In genomic region chrX:15813771-15814170, GRCm38 (mm10) we compare ENCODE assay signal across 17 mouse cellular contexts.
A peak's percentile ranks its signal among the peaks of the same experiment; 100 is the strongest.
DNase-seq lines count a peak whose midpoint lies in the region; ATAC-seq and TF ChIP-seq lines count a peak whose summit lies in the region.
"Had no signal": no experiment of that assay in that cellular context is flagged by ENCODE, and none has a peak within 500 bp of the region (broad histone marks: within the 10 kb centered on the region; RNA-seq: fewer than 3 reads in every experiment).

No protein-coding gene starts in this region.

- ATAC-seq in embryonic facial prominence, embryonic 14.5 days (ENCODE audit: low read depth) = no peak
- ATAC-seq: hindbrain, embryonic 16.5 days; midbrain, embryonic 15.5 days had no signal

- no peaks in the 10 kb centered on the region for H3K4me1 ChIP-seq in embryonic facial prominence, embryonic 14.5 days (ENCODE audit: control insufficient read depth, insufficient read depth, low read length)
- no peaks in the 10 kb centered on the region for H3K4me1 ChIP-seq in embryonic facial prominence, embryonic 10.5 days
- H3K4me1 ChIP-seq in kidney, adult 2 months (ENCODE audit: control insufficient read depth, insufficient read depth, low read length) = no peaks in the 10 kb centered on the region
- H3K4me1 ChIP-seq: embryonic facial prominence, embryonic 12.5 days; heart, embryonic 15.5 days; lung, embryonic 15.5 days; midbrain, embryonic 15.5 days; neural tube, embryonic 12.5 days had no signal

- no peak overlapping the region for H3K27ac ChIP-seq in embryonic facial prominence, embryonic 14.5 days (replicated peaks; ENCODE audit: low read depth, low read length)
- H3K27ac ChIP-seq in embryonic facial prominence, embryonic 10.5 days (replicated peaks) = no peak overlapping the region
- no peak overlapping the region for H3K27ac ChIP-seq in kidney, adult 2 months (ENCODE audit: insufficient read depth, low read depth, low read length)
- H3K27ac ChIP-seq in gastrocnemius, adult 2 months = no peak overlapping the region
- H3K27ac ChIP-seq: embryonic facial prominence, embryonic 12.5 days; heart, embryonic 15.5 days; lung, embryonic 15.5 days; midbrain, embryonic 15.5 days; neural tube, embryonic 12.5 days had no signal

- DNase-seq in embryonic facial prominence, embryonic 14.5 days (ENCODE audit: low spot score) = peak; percentile 0
- no peak for DNase-seq in embryonic facial prominence, embryonic 10.5 days (ENCODE audit: low spot score)
- no peak for DNase-seq in kidney, adult 2 months
- DNase-seq in kidney, postnatal 25 days = no peak
- DNase-seq in right cerebral cortex, adult 2 months (ENCODE audit: low spot score in 2 of 2) = peak; percentile 1 to 2
- no peak for DNase-seq in right cerebral cortex, adult 18-20 months
- DNase-seq in neural tube, embryonic 10.5 days (ENCODE audit: extremely low spot score, low spot score) = no peak
- no peak for DNase-seq in gastrocnemius, adult 2 months
- DNase-seq: cerebellum, adult 11 months; layer of hippocampus, adult 9-11 months had no signal

- H3K27me3 ChIP-seq in embryonic facial prominence, embryonic 14.5 days (replicated peaks; ENCODE audit: control insufficient read depth, insufficient read depth, low read length) = no peaks in the 10 kb centered on the region
- H3K27me3 ChIP-seq in embryonic facial prominence, embryonic 10.5 days (replicated peaks; ENCODE audit: low read depth, poor library complexity, severe bottlenecking) = no peaks in the 10 kb centered on the region
- H3K27me3 ChIP-seq in kidney, adult 2 months (replicated peaks; ENCODE audit: control insufficient read depth, insufficient read depth, low read length) = no peaks in the 10 kb centered on the region
- H3K27me3 ChIP-seq: embryonic facial prominence, embryonic 12.5 days; heart, embryonic 15.5 days; lung, embryonic 15.5 days; midbrain, embryonic 15.5 days; neural tube, embryonic 12.5 days had no signal

- H3K9ac ChIP-seq in embryonic facial prominence, embryonic 14.5 days (ENCODE audit: low read depth, low read length) = no peak overlapping the region
- H3K9ac ChIP-seq: embryonic facial prominence, embryonic 12.5 days; heart, embryonic 15.5 days; lung, embryonic 15.5 days; midbrain, embryonic 15.5 days; neural tube, embryonic 12.5 days had no signal

- TF ChIP-seq CTCF in kidney, adult 2 months (conservative IDR thresholded peaks at IDR 0.05; ENCODE audit: insufficient read depth, insufficient read length, low read depth, low read length) = 0 out of 2 replicates have a peak, but pooled peaks have one; percentile 16
- TF ChIP-seq CTCF in gastrocnemius, adult 2 months (IDR thresholded peaks at IDR 0.05) = no peak

- no peaks in the 10 kb centered on the region for H3K36me3 ChIP-seq in embryonic facial prominence, embryonic 14.5 days (ENCODE audit: control insufficient read depth, insufficient read depth, low read length)
- H3K36me3 ChIP-seq in embryonic facial prominence, embryonic 10.5 days (replicated peaks) = no peaks in the 10 kb centered on the region
- H3K36me3 ChIP-seq in kidney, adult 2 months (ENCODE audit: control insufficient read depth, insufficient read depth, low read length) = no peaks in the 10 kb centered on the region
- H3K36me3 ChIP-seq: embryonic facial prominence, embryonic 12.5 days; heart, embryonic 15.5 days; lung, embryonic 15.5 days; midbrain, embryonic 15.5 days; neural tube, embryonic 12.5 days had no signal

- intact Hi-C loops in gastrocnemius, adult 2 months (cut with DNase I) = no loop called here

- no peaks in the 10 kb centered on the region for H3K9me3 ChIP-seq in embryonic facial prominence, embryonic 14.5 days (ENCODE audit: control insufficient read depth, low read length)
- H3K9me3 ChIP-seq in embryonic facial prominence, embryonic 10.5 days = no peaks in the 10 kb centered on the region
- H3K9me3 ChIP-seq: embryonic facial prominence, embryonic 12.5 days; heart, embryonic 15.5 days; lung, embryonic 15.5 days; midbrain, embryonic 15.5 days; neural tube, embryonic 12.5 days had no signal

- 41% methylated on average over 2 of the region's 2 CpGs for WGBS in embryonic facial prominence, embryonic 14.5 days
- 52% methylated on average over 2 of the region's 2 CpGs for WGBS in embryonic facial prominence, embryonic 10.5 days
- WGBS in kidney, adult 2 months = 39% methylated on average over 2 of the region's 2 CpGs

- H3K4me3 ChIP-seq in embryonic facial prominence, embryonic 14.5 days (ENCODE audit: low read depth, low read length) = no peak overlapping the region
- H3K4me3 ChIP-seq in embryonic facial prominence, embryonic 10.5 days = no peak overlapping the region
- no peak overlapping the region for H3K4me3 ChIP-seq in kidney, adult 2 months (ENCODE audit: insufficient read depth, low read depth, low read length)
- H3K4me3 ChIP-seq in gastrocnemius, adult 2 months = no peak overlapping the region
- H3K4me3 ChIP-seq: embryonic facial prominence, embryonic 12.5 days; heart, embryonic 15.5 days; lung, embryonic 15.5 days; midbrain, embryonic 15.5 days; neural tube, embryonic 12.5 days had no signal

- no peak overlapping the region for H3K4me2 ChIP-seq in embryonic facial prominence, embryonic 14.5 days (ENCODE audit: low read depth, low read length)
- H3K4me2 ChIP-seq: embryonic facial prominence, embryonic 12.5 days; heart, embryonic 15.5 days; liver, embryonic 11.5 days; lung, embryonic 15.5 days; midbrain, embryonic 15.5 days; neural tube, embryonic 12.5 days had no signal

- TF ChIP-seq POLR2A in kidney, adult 2 months (IDR thresholded peaks at IDR 0.05; ENCODE audit: low read depth, low read length) = no peak

Comparison
In these comparisons a context has a peak if more than half of its experiments do, and no peak if none do; other contexts are left out.
1. DNase-seq: peak in embryonic facial prominence, embryonic 14.5 days (single experiment) and right cerebral cortex, adult 2 months (2 of 2); none in embryonic facial prominence, embryonic 10.5 days (single experiment), kidney, adult 2 months (single experiment), kidney, postnatal 25 days (0 of 2), right cerebral cortex, adult 18-20 months (single experiment), neural tube, embryonic 10.5 days (single experiment) and gastrocnemius, adult 2 months (single experiment).